Mouse (Mus musculus): ENCODE data around the gene Sh3gl2.

Gene Sh3gl2

GRCm38 (mm10) chr4:85232386-85233381, 27.8 kb downstream of the Sh3gl2 start:
- peak; percentile 43 to 47 for DNase-seq (ENCODE audit: low spot score in 2 of 2)

GRCm38 (mm10) chr4:85241675-85242074, 36.7 kb downstream of the Sh3gl2 start:
- no peak for DNase-seq (ENCODE audit: low spot score in 2 of 2)

GRCm38 (mm10) chr4:85242562-85242961, 37.6 kb downstream of the Sh3gl2 start:
- DNase-seq (ENCODE audit: low spot score in 2 of 2): no peak

GRCm38 (mm10) chr4:85248673-85249072, 43.7 kb downstream of the Sh3gl2 start:
- DNase-seq (ENCODE audit: low spot score in 2 of 2): no peak

- peak; percentile 82 for DNase-seq (ENCODE audit: low spot score in 2 of 2)
Observed at GRCm38 (mm10) chr4:85250271-85250670, 45.3 kb downstream of the Sh3gl2 start.

- no peak for DNase-seq (ENCODE audit: low spot score in 2 of 2)
Observed at GRCm38 (mm10) chr4:85250786-85251185, 45.9 kb downstream of the Sh3gl2 start.

GRCm38 (mm10) chr4:85255771-85256389, 51.0 kb downstream of the Sh3gl2 start:
- no peak for DNase-seq (ENCODE audit: low spot score in 2 of 2)

GRCm38 (mm10) chr4:85256461-85257202, 51.7 kb downstream of the Sh3gl2 start:
- peak; percentile 63 to 71 for DNase-seq (ENCODE audit: low spot score in 2 of 2)

- no peak for DNase-seq (ENCODE audit: low spot score in 2 of 2)
Observed at GRCm38 (mm10) chr4:85257771-85258341, 52.9 kb downstream of the Sh3gl2 start.

- DNase-seq (ENCODE audit: low spot score in 2 of 2): peak; percentile 84 to 88
Observed at GRCm38 (mm10) chr4:85260687-85261658, 56.0 kb downstream of the Sh3gl2 start.

GRCm38 (mm10) chr4:85262146-85262545, 57.2 kb downstream of the Sh3gl2 start:
- no peak for DNase-seq (ENCODE audit: low spot score in 2 of 2)

GRCm38 (mm10) chr4:85262606-85263005, 57.7 kb downstream of the Sh3gl2 start:
- DNase-seq (ENCODE audit: low spot score in 2 of 2): no peak

- no peak for DNase-seq (ENCODE audit: low spot score in 2 of 2)
Observed at GRCm38 (mm10) chr4:85267456-85267855, 62.5 kb downstream of the Sh3gl2 start.

GRCm38 (mm10) chr4:85272877-85273276, 68.0 kb downstream of the Sh3gl2 start:
- DNase-seq (ENCODE audit: low spot score in 2 of 2): peak in 1 of 2 experiments; percentile 53

- no peak for DNase-seq (ENCODE audit: low spot score in 2 of 2)
Observed at GRCm38 (mm10) chr4:85273452-85273851, 68.5 kb downstream of the Sh3gl2 start.

- no peak for DNase-seq (ENCODE audit: low spot score in 2 of 2)
Observed at GRCm38 (mm10) chr4:85283151-85283550, 78.2 kb downstream of the Sh3gl2 start.

- no peak for DNase-seq (ENCODE audit: low spot score in 2 of 2)
Observed at GRCm38 (mm10) chr4:85289990-85290389, 85.1 kb downstream of the Sh3gl2 start.

GRCm38 (mm10) chr4:85291296-85291695, 86.4 kb downstream of the Sh3gl2 start:
- no peak for DNase-seq (ENCODE audit: low spot score in 2 of 2)

- no peak for DNase-seq (ENCODE audit: low spot score in 2 of 2)
Observed at GRCm38 (mm10) chr4:85293368-85293767, 88.4 kb downstream of the Sh3gl2 start.

- DNase-seq (ENCODE audit: low spot score in 2 of 2): peak in 1 of 2 experiments; percentile 57
Observed at GRCm38 (mm10) chr4:85300610-85301405, 95.9 kb downstream of the Sh3gl2 start.

Data from right cerebral cortex, postnatal 10 days (tissue).